Comparison of ENCODE assay signal across 9 mouse cellular contexts in the genomic region with DNA sequence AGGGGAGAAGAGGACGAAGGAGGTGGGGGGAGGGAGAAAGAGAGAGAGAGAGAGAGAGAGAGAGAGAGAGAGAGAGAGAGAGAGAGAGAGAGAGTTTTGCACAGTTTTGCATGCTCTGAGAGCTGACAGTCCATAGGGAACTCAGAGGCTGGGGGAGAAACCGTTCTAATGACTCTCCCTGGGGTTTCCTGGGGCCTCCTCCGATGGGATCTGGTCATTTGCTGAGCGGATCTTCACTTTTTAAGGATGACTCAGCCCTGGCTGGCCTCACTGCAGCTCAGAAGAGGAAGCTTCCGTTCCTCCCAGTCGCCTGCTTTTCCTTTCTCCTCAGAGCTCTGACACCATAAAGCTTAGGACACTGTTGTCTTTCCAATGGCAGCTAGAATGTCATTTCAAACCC.
DNase-seq lines count a peak whose midpoint lies in the region; ATAC-seq and TF ChIP-seq lines count a peak whose summit lies in the region.
"Had no signal": no experiment of that assay in that cellular context is flagged by ENCODE, and none has a peak within 500 bp of the region (broad histone marks: within the 10 kb centered on the region; RNA-seq: fewer than 3 reads in every experiment).

No protein-coding gene starts in this region.

- no peak for TF ChIP-seq CTCF in kidney, adult 2 months (conservative IDR thresholded peaks at IDR 0.05; ENCODE audit: insufficient read depth, insufficient read length, low read depth, low read length)
- TF ChIP-seq CTCF in liver, embryonic 14.5 days (IDR thresholded peaks at IDR 0.05; ENCODE audit: low read depth), result no peak

- no peaks in the 10 kb centered on the region for H3K27me3 ChIP-seq in kidney, adult 2 months (replicated peaks; ENCODE audit: control insufficient read depth, insufficient read depth, low read length)
- H3K27me3 ChIP-seq in liver, embryonic 14.5 days (ENCODE audit: control insufficient read depth, insufficient read depth, low read length), result no peaks in the 10 kb centered on the region
- H3K27me3 ChIP-seq: limb, embryonic 13.5 days had no signal

- DNase-seq in kidney, adult 2 months, result peak; percentile 15
- no peak for DNase-seq in kidney, adult 18-20 months
- peak; percentile 50 for DNase-seq in MEL-GATA-1-ER (ENCODE audit: extremely low read depth, low read depth)
- peak; percentile 25 to 53 for DNase-seq in heart, adult 18-20 months
- peak; percentile 28 to 36 (median 29) for DNase-seq in liver, embryonic 14.5 days (ENCODE audit: low read depth in 3 of 3, low spot score in 3 of 3)
- no peak for DNase-seq in cerebellum, adult 9-11 months
- DNase-seq in layer of hippocampus, adult 8-10 months (ENCODE audit: low spot score in 2 of 2), result no peak
- DNase-seq in thymus, postnatal 10 days (ENCODE audit: low spot score in 2 of 2), result no peak

- H3K4me3 ChIP-seq in kidney, adult 2 months (ENCODE audit: insufficient read depth, low read depth, low read length), result no peak overlapping the region
- no peak overlapping the region for H3K4me3 ChIP-seq in liver, embryonic 14.5 days (ENCODE audit: insufficient read depth in 1 of 2, low read depth in 2 of 2, low read length in 2 of 2)
- H3K4me3 ChIP-seq: limb, embryonic 13.5 days had no signal

- no peak overlapping the region for H3K27ac ChIP-seq in kidney, adult 2 months (ENCODE audit: insufficient read depth, low read depth, low read length)
- H3K27ac ChIP-seq in liver, embryonic 14.5 days, result no peak overlapping the region
- H3K27ac ChIP-seq: limb, embryonic 13.5 days had no signal

- WGBS in kidney, adult 2 months, result 30% methylated on average over 6 of the region's 6 CpGs
- WGBS in liver, embryonic 14.5 days (ENCODE audit: insufficient replicate concordance), result 13% methylated on average over 6 of the region's 6 CpGs

- TF ChIP-seq EP300 in liver, embryonic 14.5 days (IDR thresholded peaks at IDR 0.05; ENCODE audit: low read depth), result no peak

- TF ChIP-seq POLR2A in kidney, adult 2 months (IDR thresholded peaks at IDR 0.05; ENCODE audit: low read depth, low read length), result no peak

- H3K36me3 ChIP-seq in kidney, adult 2 months (ENCODE audit: control insufficient read depth, insufficient read depth, low read length), result no peaks in the 10 kb centered on the region
- H3K36me3 ChIP-seq in liver, embryonic 14.5 days (replicated peaks; ENCODE audit: control insufficient read depth, insufficient read depth, low read depth), result no peaks in the 10 kb centered on the region
- H3K36me3 ChIP-seq: limb, embryonic 13.5 days had no signal

- H3K9me3 ChIP-seq in liver, embryonic 14.5 days (ENCODE audit: control insufficient read depth, low read length), result no peaks in the 10 kb centered on the region
- H3K9me3 ChIP-seq: limb, embryonic 13.5 days had no signal

- no peaks in the 10 kb centered on the region for H3K4me1 ChIP-seq in kidney, adult 2 months (ENCODE audit: control insufficient read depth, insufficient read depth, low read length)
- peaks cover 2 to 5% of the 10 kb centered on the region in 2 experiments for H3K4me1 ChIP-seq in liver, embryonic 14.5 days (replicated peaks; ENCODE audit: control insufficient read depth in 2 of 2, insufficient read depth in 2 of 2, low read length in 1 of 2)

- no peak overlapping the region for H3K9ac ChIP-seq in liver, embryonic 14.5 days (replicated peaks)
- H3K9ac ChIP-seq: limb, embryonic 13.5 days had no signal

- ATAC-seq in liver, embryonic 14.5 days (ENCODE audit: insufficient read depth), result peak; percentile 78

- H3K4me2 ChIP-seq in liver, embryonic 14.5 days (ENCODE audit: low read depth), result peak overlapping the region; percentile 47
- H3K4me2 ChIP-seq: limb, embryonic 13.5 days had no signal

Comparison
In these comparisons a context has a peak if more than half of its experiments do, and no peak if none do; other contexts are left out.
1. DNase-seq: peak in kidney, adult 2 months (single experiment), MEL-GATA-1-ER (single experiment), heart, adult 18-20 months (2 of 2) and liver, embryonic 14.5 days (3 of 3); none in kidney, adult 18-20 months (single experiment), cerebellum, adult 9-11 months (single experiment), layer of hippocampus, adult 8-10 months (0 of 2) and thymus, postnatal 10 days (0 of 2).